Mouse (Mus musculus) CH12.LX (cell line): ENCODE measurements around the gene Hoxd1. TPM values are rescaled to one million over a fixed set of nuclear protein-coding genes. Genes with fewer than 3 reads are reported as not detected.
A peak's percentile ranks its signal among the peaks of the same experiment; 100 is the strongest.

Source experiments
- DNase-seq: peaks from one replicate; pipeline ENCODE4 v3.0.0-alpha.2; 2013; ENCODE audit errors: extremely low read depth
- H3K27ac ChIP-seq: 2 replicates; pipeline ENCODE4 v1.5.1; 2012; ENCODE audit warnings: low read depth, mild to moderate bottlenecking, control low read depth, moderate library complexity; ENCODE audit not compliant: insufficient read depth
- H3K27me3 ChIP-seq: replicated peaks from 2 replicates; pipeline ENCODE3; 2012; ENCODE audit warnings: inconsistent platforms
- H3K36me3 ChIP-seq, 2 experiments: replicated peaks in 1 of 2; 2 replicates each; pipeline versions ENCODE3 to v1.6.1; 2012; ENCODE audit warnings: inconsistent platforms in 1 of 2, low read length in 1 of 2, mild to moderate bottlenecking in 1 of 2, mixed read lengths in 1 of 2, moderate library complexity in 1 of 2; ENCODE audit not compliant: control insufficient read depth in 1 of 2, insufficient read depth in 1 of 2
- H3K4me1 ChIP-seq, 2 experiments: 2 replicates each; pipeline ENCODE4 v1.6.1; 2012; ENCODE audit warnings: inconsistent platforms in 1 of 2, moderate library complexity in 1 of 2; ENCODE audit not compliant: insufficient read depth in 2 of 2, control insufficient read depth in 1 of 2
- H3K4me2 ChIP-seq: 2 replicates; pipeline ENCODE4 v1.6.1; 2012; ENCODE audit warnings: low read depth, mild to moderate bottlenecking, control low read depth; ENCODE audit not compliant: poor library complexity, insufficient read depth, severe bottlenecking
- H3K4me3 ChIP-seq, 3 experiments: fragments of 150-350 bp in 1 of 3; sonication (generic) in 1 of 3; replicated peaks in 1 of 3; 2 replicates each; pipeline versions ENCODE3 to v1.5.1; 2011 to 2012; ENCODE audit warnings: low read depth in 2 of 3, low read length in 2 of 3, mild to moderate bottlenecking in 2 of 3, moderate library complexity in 2 of 3, control low read depth in 1 of 3, improper control_type of control experiment in 1 of 3, inconsistent platforms in 1 of 3, mixed read lengths in 1 of 3; ENCODE audit not compliant: poor library complexity in 1 of 3
- H3K79me2 ChIP-seq: replicated peaks from 2 replicates; pipeline ENCODE4 v1.6.1; 2012; ENCODE audit warnings: mild to moderate bottlenecking, moderate library complexity; ENCODE audit not compliant: control insufficient read depth, poor library complexity, insufficient read depth, severe bottlenecking; ENCODE audit errors: extremely low read depth
- H3K9ac ChIP-seq: 2 replicates; pipeline ENCODE4 v1.6.1; 2012; ENCODE audit warnings: low read depth, mild to moderate bottlenecking, control low read depth, moderate library complexity; ENCODE audit not compliant: insufficient read depth
- H3K9me3 ChIP-seq: replicated peaks from 2 replicates; pipeline ENCODE3; 2012; ENCODE audit warnings: low read length, inconsistent platforms, mixed read lengths
- BHLHE40 ChIP-seq: IDR thresholded peaks from 2 replicates; pipeline ENCODE4 v1.6.1; 2011; ENCODE audit warnings: mild to moderate bottlenecking, low read depth, low read length, improper control_type of control experiment
- CHD1 ChIP-seq: IDR thresholded peaks from 2 replicates; pipeline ENCODE4 v1.6.1; 2012; ENCODE audit warnings: low read depth, low read length, improper control_type of control experiment, inconsistent platforms
- CHD2 ChIP-seq: IDR thresholded peaks from 2 replicates; pipeline ENCODE4 v1.6.1; 2011; ENCODE audit warnings: low read length, improper control_type of control experiment
- CTCF ChIP-seq, 2 experiments: IDR thresholded peaks in 1 of 2; conservative IDR thresholded peaks in 1 of 2; 2 replicates each; pipeline ENCODE4 v1.5.1; 2011 to 2012; ENCODE audit warnings: low read depth in 2 of 2, low read length in 2 of 2, improper control_type of control experiment in 1 of 2, inconsistent platforms in 1 of 2, mild to moderate bottlenecking in 1 of 2, moderate library complexity in 1 of 2
- ELF1 ChIP-seq: IDR thresholded peaks from 2 replicates; pipeline ENCODE4 v1.6.1; 2014; ENCODE audit warnings: low read depth, mild to moderate bottlenecking, inconsistent platforms, low read length, improper control_type of control experiment
- EP300 ChIP-seq: IDR thresholded peaks from 2 replicates; pipeline ENCODE4 v1.6.1; 2011; ENCODE audit warnings: low read length, improper control_type of control experiment
- ETS1 ChIP-seq: conservative IDR thresholded peaks from 2 replicates; pipeline ENCODE4 v1.6.1; 2012; ENCODE audit warnings: low read depth, mild to moderate bottlenecking, inconsistent platforms, low read length, improper control_type of control experiment, moderate library complexity
- HCFC1 ChIP-seq: IDR thresholded peaks from 2 replicates; pipeline ENCODE4 v1.6.1; 2012; ENCODE audit warnings: low read depth, mild to moderate bottlenecking, inconsistent platforms, low read length, improper control_type of control experiment
- IRF4 ChIP-seq: IDR thresholded peaks from 2 replicates; pipeline ENCODE4 v1.6.1; 2014; ENCODE audit warnings: low read depth, mild to moderate bottlenecking, inconsistent platforms, low read length, improper control_type of control experiment
- JUN ChIP-seq: IDR thresholded peaks from 2 replicates; pipeline ENCODE4 v1.6.1; 2011; ENCODE audit warnings: low read depth, mild to moderate bottlenecking, low read length, improper control_type of control experiment, moderate library complexity; ENCODE audit not compliant: insufficient read depth
- KAT2A ChIP-seq: IDR thresholded peaks from 2 replicates; pipeline ENCODE4 v1.6.1; 2012; ENCODE audit warnings: low read length, improper control_type of control experiment, inconsistent platforms; ENCODE audit not compliant: insufficient replicate concordance
- MAFK ChIP-seq: IDR thresholded peaks from 2 replicates; pipeline ENCODE4 v1.6.1; 2011; ENCODE audit warnings: low read length, improper control_type of control experiment; ENCODE audit not compliant: insufficient replicate concordance
- MAZ ChIP-seq: IDR thresholded peaks from 2 replicates; pipeline ENCODE4 v1.6.1; 2012; ENCODE audit warnings: low read depth, mild to moderate bottlenecking, inconsistent platforms, low read length, improper control_type of control experiment, moderate library complexity
- MEF2A ChIP-seq: IDR thresholded peaks from 2 replicates; pipeline ENCODE4 v1.6.1; 2014; ENCODE audit warnings: low read depth, mild to moderate bottlenecking, inconsistent platforms, low read length, improper control_type of control experiment, borderline replicate concordance
- MXI1 ChIP-seq: IDR thresholded peaks from 2 replicates; pipeline ENCODE4 v1.6.1; 2011; ENCODE audit warnings: mild to moderate bottlenecking, low read depth, low read length, improper control_type of control experiment
- MYC ChIP-seq: IDR thresholded peaks from 2 replicates; pipeline ENCODE4 v1.6.1; 2011; ENCODE audit warnings: low read depth, mild to moderate bottlenecking, improper control_type of control experiment, low read length
- NELFE ChIP-seq: IDR thresholded peaks from 2 replicates; pipeline ENCODE4 v1.6.1; 2011; ENCODE audit warnings: low read depth, low read length, improper control_type of control experiment
- NRF1 ChIP-seq: IDR thresholded peaks from 2 replicates; pipeline ENCODE4 v1.6.1; 2014; ENCODE audit warnings: low read depth, mild to moderate bottlenecking, inconsistent platforms, low read length, improper control_type of control experiment, moderate library complexity
- PAX5 ChIP-seq: IDR thresholded peaks from 2 replicates; pipeline ENCODE4 v1.6.1; 2012; ENCODE audit warnings: low read length, inconsistent platforms, mixed read lengths
- POLR2A ChIP-seq: IDR thresholded peaks from 2 replicates; pipeline ENCODE4 v1.6.1; 2011; ENCODE audit warnings: low read depth, mild to moderate bottlenecking, improper control_type of control experiment, low read length
- POLR2AphosphoS2 ChIP-seq: IDR thresholded peaks from 2 replicates; pipeline ENCODE4 v1.6.1; 2011; ENCODE audit warnings: low read depth, low read length, improper control_type of control experiment
- RAD21 ChIP-seq: IDR thresholded peaks from 2 replicates; pipeline ENCODE4 v1.6.1; 2011; ENCODE audit warnings: low read depth, mild to moderate bottlenecking, low read length, improper control_type of control experiment, moderate library complexity
- RCOR1 ChIP-seq: conservative IDR thresholded peaks from 2 replicates; pipeline ENCODE4 v1.6.1; 2012; ENCODE audit warnings: low read depth, mild to moderate bottlenecking, inconsistent platforms, low read length, improper control_type of control experiment
- SIN3A ChIP-seq: IDR thresholded peaks from 2 replicates; pipeline ENCODE4 v1.6.1; 2012; ENCODE audit warnings: low read length, improper control_type of control experiment, inconsistent platforms
- TBP ChIP-seq: conservative IDR thresholded peaks from 2 replicates; pipeline ENCODE4 v1.6.1; 2011; ENCODE audit warnings: low read depth, low read length, improper control_type of control experiment
- TCF12 ChIP-seq: IDR thresholded peaks from 2 replicates; pipeline ENCODE4 v1.6.1; 2014; ENCODE audit warnings: low read depth, mild to moderate bottlenecking, inconsistent platforms, low read length, improper control_type of control experiment
- UBTF ChIP-seq: IDR thresholded peaks from 2 replicates; pipeline ENCODE4 v1.6.1; 2012; ENCODE audit warnings: low read depth, mild to moderate bottlenecking, inconsistent platforms, low read length, improper control_type of control experiment, moderate library complexity
- USF2 ChIP-seq: conservative IDR thresholded peaks from 2 replicates; pipeline ENCODE4 v1.6.1; 2011; ENCODE audit warnings: low read depth, low read length, improper control_type of control experiment
- ZC3H11A ChIP-seq: IDR thresholded peaks from 2 replicates; pipeline ENCODE4 v1.6.1; 2012; ENCODE audit warnings: low read depth, mild to moderate bottlenecking, inconsistent platforms, low read length, improper control_type of control experiment
- ZMIZ1 ChIP-seq: IDR thresholded peaks from 2 replicates; pipeline ENCODE4 v1.6.1; 2012; ENCODE audit warnings: low read depth, mild to moderate bottlenecking, inconsistent platforms, low read length, improper control_type of control experiment
- ZNF384 ChIP-seq: IDR thresholded peaks from 2 replicates; pipeline ENCODE4 v1.6.1; 2012; ENCODE audit warnings: low read depth, low read length, improper control_type of control experiment, inconsistent platforms
- dilution Hi-C: fragments of 300-500 bp; cut with MboI; formaldehyde crosslinking; loops from 2 replicates; pipeline ENCODE4 v1.14.3; 2020; ENCODE audit warnings: low sequenced_read_pairs; ENCODE audit not compliant: extremely low pct_unique_long_range_greater_than_20kb, extremely low pct_ligation_motif_present
- in situ Hi-C: fragments of 300-500 bp; cut with MboI; formaldehyde crosslinking; loops from 3 replicates; pipeline ENCODE4 v1.14.3; 2019; ENCODE audit warnings: low sequenced_read_pairs, low pct_ligation_motif_present, low pct_unique_long_range_greater_than_20kb, mixed read lengths
- polyA plus RNA-seq: library from polyadenylated mRNA; unstranded; fragments of >175 nt; gene quantifications from 2 replicates; pipeline ENCODE4 v1.2.1, GENCODE M21; 2012; ENCODE audit warnings: low read depth; ENCODE audit not compliant: insufficient read length
- total RNA-seq, 2 experiments: library from RNA; depleted of rRNA; stranded (reverse); fragments of 300-350 nt in 1 of 2; fragments of >200 nt in 1 of 2; gene quantifications; 2 replicates each; pipeline ENCODE4 v1.2.3; 2012 to 2014

The Hoxd1 gene
- total and polyA plus RNA-seq, 3 experiments: not detected

GRCm38 (mm10) chr2:74731055-74731454 lies 31.7 kb upstream of the Hoxd1 start:
- peak overlapping the region; percentile 84 for H3K27ac ChIP-seq
- H3K9me3 ChIP-seq: peaks cover 16% of the 10 kb centered on the region
- H3K9ac ChIP-seq: peak overlapping the region; percentile 43
- no peaks in the 10 kb centered on the region for H3K27me3 ChIP-seq
- peak overlapping the region in 1 of 3 experiments; percentile 7 for H3K4me3 ChIP-seq
- H3K4me2 ChIP-seq: peak overlapping the region; percentile 81
- dilution Hi-C loops (no loop called here), in situ Hi-C loops (no loop called here)
- peaks cover 39% of the 10 kb centered on the region for H3K79me2 ChIP-seq
- peaks cover 4 to 52% of the 10 kb centered on the region in 2 experiments; a peak in 2 of 4 replicates for H3K4me1 ChIP-seq
- no peak for DNase-seq
- peaks cover 31 to 43% of the 10 kb centered on the region in 2 experiments for H3K36me3 ChIP-seq
- TF ChIP-seq POLR2AphosphoS2: no peak
- TF ChIP-seq PAX5: no peak
- peak; percentile 42; the same call in 1 of the 2 replicates for TF ChIP-seq IRF4
- TF ChIP-seq SIN3A: 0 out of 2 replicates have a peak, but pooled peaks have one; percentile 58
- no peak for TF ChIP-seq HCFC1
- no peak for TF ChIP-seq USF2
- TF ChIP-seq MAZ: 0 out of 2 replicates have a peak, but pooled peaks have one; percentile 39
- TF ChIP-seq CHD2: 0 out of 2 replicates have a peak, but pooled peaks have one; percentile 21
- TF ChIP-seq ETS1: peak; percentile 12; the same call in 1 of the 2 replicates

- H3K9me3 ChIP-seq: peaks cover 21% of the 10 kb centered on the region
- dilution Hi-C loops (no loop called here), in situ Hi-C loops (no loop called here)
- H3K36me3 ChIP-seq: peaks cover 22 to 42% of the 10 kb centered on the region in 2 experiments
- peaks cover 4 to 46% of the 10 kb centered on the region in 2 experiments; a peak in 2 of 4 replicates for H3K4me1 ChIP-seq
- H3K4me3 ChIP-seq: peak overlapping the region in 2 of 3 experiments; percentile 50 to 59
- H3K27ac ChIP-seq: peak overlapping the region; percentile 92
- peak; percentile 12 for DNase-seq
- peaks cover 30% of the 10 kb centered on the region for H3K79me2 ChIP-seq
- H3K9ac ChIP-seq: peak overlapping the region; percentile 96
- H3K27me3 ChIP-seq: no peaks in the 10 kb centered on the region
- H3K4me2 ChIP-seq: peak overlapping the region; percentile 98
- no peak for TF ChIP-seq NRF1
- TF ChIP-seq TCF12: no peak
- TF ChIP-seq POLR2A: no peak
- TF ChIP-seq UBTF: 0 out of 2 replicates have a peak, but pooled peaks have one; percentile 28
- TF ChIP-seq ZMIZ1: no peak
- TF ChIP-seq USF2: no peak
- no peak for TF ChIP-seq CTCF (conservative IDR thresholded peaks at IDR 0.05 in 1 of 2, IDR thresholded peaks at IDR 0.05 in 1 of 2; ENCODE audit: low read depth in 2 of 2, low read length in 2 of 2)
- TF ChIP-seq MYC: no peak
- peak; percentile 20; the same call in 1 of the 2 replicates for TF ChIP-seq BHLHE40
- no peak for TF ChIP-seq ZC3H11A
- peak; percentile 72; the same call in 1 of the 2 replicates for TF ChIP-seq CHD1
- 0 out of 2 replicates have a peak, but pooled peaks have one; percentile 53 for TF ChIP-seq IRF4
- no peak for TF ChIP-seq RAD21
- no peak for TF ChIP-seq TBP
- peak; percentile 21; the same call in 1 of the 2 replicates for TF ChIP-seq EP300
- TF ChIP-seq JUN: no peak
- TF ChIP-seq NELFE: no peak
- 0 out of 2 replicates have a peak, but pooled peaks have one; percentile 39 for TF ChIP-seq MXI1
- no peak for TF ChIP-seq POLR2AphosphoS2
- TF ChIP-seq ELF1: no peak
- peak; percentile 59 for TF ChIP-seq MAZ
- TF ChIP-seq MEF2A: peak; percentile 95
- TF ChIP-seq RCOR1: no peak
- peak; percentile 37; the same call in 1 of the 2 replicates for TF ChIP-seq ETS1
- TF ChIP-seq KAT2A: no peak
- TF ChIP-seq ZNF384: no peak
- no peak for TF ChIP-seq MAFK
Observed at GRCm38 (mm10) chr2:74731799-74732512, 30.8 kb upstream of the Hoxd1 start.
